Mouse (Mus musculus) liver, embryonic 14.5 days (tissue): ENCODE measurements around the gene Rcor1.

Experiments used
- CTCF ChIP-seq: IDR thresholded peaks from 2 replicates; pipeline ENCODE4 v1.5.1; 2016; ENCODE audit warnings: antibody characterized with exemption, low read depth, control low read depth
- EP300 ChIP-seq: IDR thresholded peaks from 2 replicates; pipeline ENCODE4 v1.6.1; 2016; ENCODE audit warnings: antibody characterized with exemption, low read depth

- TF ChIP-seq CTCF (no peak), EP300 (no peak)
Observed at GRCm38 (mm10) chr12:111018068-111018467, 21.1 kb upstream of the Rcor1 start.
